Mouse (Mus musculus) kidney, embryonic 16.5 days (tissue): ENCODE measurements at regions not wholly inside any gene's neighbourhood (a gene's known extent, or its start where the extent isn't known, plus 50 kb on each side); places are given as distances from the start of the nearest gene placed in this dataset.

ENCODE experiments used
- ATAC-seq: fragments of 200-750 bp; cut with Nextera tagmentation; 2 replicates; pipeline ENCODE4 v1.8.0; 2017; ENCODE audit warnings: moderate TSS enrichment; ENCODE audit not compliant: low FRiP score, low TSS enrichment
- H3K27ac ChIP-seq: fragments of 300-500 bp; sonication (generic); 2 replicates; pipeline ENCODE4 v1.5.1; 2014; ENCODE audit warnings: low read length
- H3K27me3 ChIP-seq: fragments of 300-500 bp; sonication (generic); 2 replicates; pipeline ENCODE4 v1.6.1; 2014; ENCODE audit warnings: low read length, control low read depth, mixed read lengths; ENCODE audit not compliant: insufficient read depth
- H3K36me3 ChIP-seq: fragments of 300-500 bp; sonication (generic); 2 replicates; pipeline ENCODE4 v1.6.1; 2014; ENCODE audit warnings: low read length, control low read depth, mixed read lengths; ENCODE audit not compliant: insufficient read depth
- H3K4me1 ChIP-seq: fragments of 300-500 bp; sonication (generic); 2 replicates; pipeline ENCODE4 v1.6.1; 2014; ENCODE audit warnings: low read length, control low read depth, mixed read lengths; ENCODE audit not compliant: insufficient read depth
- H3K4me2 ChIP-seq: fragments of 300-500 bp; sonication (generic); replicated peaks from 2 replicates; pipeline ENCODE4 v1.6.1; 2014; ENCODE audit warnings: low read depth, low read length
- H3K4me3 ChIP-seq: fragments of 300-500 bp; sonication (generic); 2 replicates; pipeline ENCODE4 v1.5.1; 2014; ENCODE audit warnings: mild to moderate bottlenecking, low read length
- H3K9ac ChIP-seq: fragments of 300-500 bp; sonication (generic); replicated peaks from 2 replicates; pipeline ENCODE4 v1.6.1; 2014; ENCODE audit warnings: low read length
- H3K9me3 ChIP-seq: fragments of 300-500 bp; sonication (generic); 2 replicates; pipeline ENCODE4 v1.6.1; 2016; ENCODE audit warnings: low read length, control low read depth
- WGBS: fragments of 180-500 bp; shearing (Covaris S2); extraction: QIAGEN DNeasy Blood & Tissue Kit; methylation state at CpG from one replicate; pipeline ENCODE4 v1.1.7; 2014; 5-methylcytosine and 5-hydroxymethylcytosine counted together

DNA sequence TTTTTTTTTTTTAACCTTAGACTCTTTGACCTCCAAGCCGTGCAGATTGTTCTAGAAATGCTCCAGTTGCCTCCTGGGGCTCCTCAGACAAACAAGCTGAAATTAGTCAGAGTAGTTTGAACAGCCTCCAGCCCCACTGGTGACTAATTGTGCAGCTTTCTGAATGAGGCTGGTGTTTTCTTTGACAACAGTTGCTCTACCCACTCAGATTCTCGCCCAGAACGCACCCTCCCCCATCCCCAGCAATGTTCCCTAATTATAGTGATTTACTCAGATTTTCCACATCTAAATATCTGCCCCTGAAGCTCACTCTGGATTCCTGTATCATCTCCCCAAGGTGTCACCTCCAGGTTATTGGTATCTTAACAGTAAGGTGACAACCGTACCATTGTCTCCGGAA lies 76.4 kb upstream of the Rybp start:
- Histone ChIP-seq H3K4me1 (no peaks in the 10 kb centered on the region), H3K27me3 (no peaks in the 10 kb centered on the region), H3K4me2 (no peak overlapping the region), H3K9ac (no peak overlapping the region), H3K9me3 (no peaks in the 10 kb centered on the region), H3K27ac (no peak overlapping the region), H3K4me3 (no peak overlapping the region), H3K36me3 (no peaks in the 10 kb centered on the region)
- ATAC-seq = no peak
- WGBS = 58% methylated on average over 5 of the region's 5 CpGs

DNA sequence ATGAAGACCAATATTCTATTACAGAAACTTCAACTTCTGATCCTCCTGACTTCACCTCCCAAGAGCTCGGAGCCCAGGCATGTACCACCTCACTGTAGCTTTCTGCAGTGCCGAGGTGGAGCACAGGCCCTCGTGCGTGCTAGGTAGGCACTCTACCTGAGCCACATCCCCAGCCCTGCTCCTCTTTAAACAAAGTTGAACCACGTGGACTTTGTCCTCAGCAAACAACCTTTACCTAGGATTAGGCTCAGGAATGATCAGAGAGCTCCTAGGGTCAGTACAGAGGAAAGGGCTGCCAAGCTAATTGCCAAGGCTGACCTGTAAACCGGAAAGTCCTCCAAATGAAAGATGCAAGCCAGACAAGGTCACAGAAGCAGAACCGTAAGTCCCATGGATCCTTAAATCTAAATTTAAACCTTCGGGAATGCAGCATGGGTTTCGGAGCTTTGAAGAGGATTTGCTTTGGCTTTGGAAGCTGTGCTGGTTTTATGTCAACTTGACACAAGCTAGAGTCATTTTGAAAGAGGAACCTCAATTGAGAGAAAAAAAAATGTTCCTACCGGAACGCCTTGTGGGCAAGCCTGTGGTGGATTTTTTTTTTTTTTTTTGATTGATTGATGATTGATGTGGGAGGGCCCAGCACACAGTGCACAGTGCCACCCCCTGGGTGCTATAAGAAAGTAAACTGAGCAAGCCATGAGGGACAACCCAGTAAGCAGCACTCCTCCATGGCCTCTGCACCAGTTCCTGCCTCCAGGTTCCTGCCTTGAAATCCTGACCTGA lies 69.5 kb upstream of the Rybp start:
- no peaks in the 10 kb centered on the region for H3K9me3 ChIP-seq
- ATAC-seq = no peak

DNA sequence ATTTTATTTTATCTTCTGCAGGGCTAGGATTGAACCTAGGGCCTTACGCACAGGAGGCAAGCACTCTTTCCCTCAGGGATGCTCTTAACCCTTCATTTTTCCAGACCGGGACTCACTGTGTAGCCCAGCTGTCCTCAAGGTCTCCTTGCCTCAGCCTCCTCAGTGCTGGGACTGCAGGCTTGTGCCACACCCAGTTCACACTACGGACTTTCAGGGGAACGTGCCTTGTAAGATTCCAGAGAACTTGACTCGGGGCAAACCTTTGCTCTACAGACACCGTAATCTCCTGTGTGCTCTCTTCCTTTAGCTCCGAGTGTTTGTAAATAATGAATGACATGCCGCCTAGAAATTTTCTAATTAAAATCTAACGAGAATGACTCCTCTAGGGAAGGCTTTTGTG lies 68.6 kb upstream of the Rybp start:
- Histone ChIP-seq H3K27me3 (no peaks in the 10 kb centered on the region), H3K9me3 (no peaks in the 10 kb centered on the region), H3K27ac (no peak overlapping the region), H3K4me2 (no peak overlapping the region), H3K9ac (no peak overlapping the region), H3K4me1 (no peaks in the 10 kb centered on the region), H3K4me3 (no peak overlapping the region), H3K36me3 (no peaks in the 10 kb centered on the region)
- 82% methylated on average over 9 of the region's 9 CpGs for whole genome bisulfite sequencing
- no peak for ATAC-seq

More for the DNA sequence above, 69.5 kb upstream of the Rybp start:
- no peak overlapping the region for H3K9ac ChIP-seq
- H3K4me3 ChIP-seq = no peak overlapping the region
- H3K36me3 ChIP-seq = no peaks in the 10 kb centered on the region
- WGBS = 81% methylated on average over 11 of the region's 11 CpGs
- no peaks in the 10 kb centered on the region for H3K27me3 ChIP-seq
- H3K27ac ChIP-seq = no peak overlapping the region
- H3K4me1 ChIP-seq = no peaks in the 10 kb centered on the region
- H3K4me2 ChIP-seq = no peak overlapping the region

DNA sequence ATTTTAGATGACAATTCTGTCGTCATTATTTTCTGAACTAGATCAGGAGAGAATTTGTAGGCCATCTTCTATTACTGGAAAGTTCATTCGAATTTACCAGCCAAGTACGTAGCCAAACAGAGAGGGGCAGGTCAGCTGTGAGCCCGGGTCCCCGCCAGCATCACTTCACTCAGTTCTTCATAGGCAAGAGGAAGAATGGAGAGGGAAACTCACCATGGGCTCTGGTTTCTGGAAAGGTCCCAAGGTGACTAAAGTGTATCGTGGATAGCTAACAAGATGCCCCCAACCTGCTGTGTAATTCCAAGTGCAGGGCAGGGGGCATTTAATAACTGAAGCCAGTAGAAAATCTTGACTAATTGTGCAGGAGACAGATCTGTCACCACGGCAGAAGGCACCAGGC lies 60.2 kb upstream of the Rybp start:
- Histone ChIP-seq H3K9me3 (no peaks in the 10 kb centered on the region), H3K36me3 (no peaks in the 10 kb centered on the region), H3K4me3 (no peak overlapping the region), H3K27ac (no peak overlapping the region), H3K27me3 (no peaks in the 10 kb centered on the region), H3K9ac (no peak overlapping the region), H3K4me1 (no peaks in the 10 kb centered on the region), H3K4me2 (no peak overlapping the region)
- ATAC-seq = no peak
- 78% methylated on average over 7 of the region's 7 CpGs for WGBS

DNA sequence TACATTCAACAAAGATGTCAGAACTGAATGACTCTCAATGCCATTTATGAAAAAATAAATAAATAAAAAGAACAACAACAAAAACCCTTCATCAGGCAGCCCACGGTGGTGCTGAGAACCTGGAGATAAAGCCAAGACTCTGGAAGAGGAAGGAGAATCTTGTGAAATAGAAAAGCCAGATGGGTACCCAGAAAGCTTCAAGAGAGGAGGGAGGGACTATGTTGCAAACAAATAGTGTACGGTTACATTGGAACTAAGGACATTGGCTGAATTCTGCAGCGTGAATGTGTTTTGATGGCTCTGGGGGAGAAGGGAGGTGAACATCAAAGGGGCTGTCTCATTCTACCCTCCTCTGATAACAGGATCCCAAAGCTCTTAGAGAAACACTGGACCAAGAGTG lies 57.8 kb upstream of the Rybp start:
- WGBS = 77% methylated on average over 3 of the region's 3 CpGs
- Histone ChIP-seq H3K9me3 (no peaks in the 10 kb centered on the region), H3K4me3 (no peak overlapping the region), H3K36me3 (no peaks in the 10 kb centered on the region), H3K4me2 (no peak overlapping the region), H3K27ac (no peak overlapping the region), H3K4me1 (no peaks in the 10 kb centered on the region), H3K27me3 (peaks cover 3% of the 10 kb centered on the region; the same call in 1 of the 2 replicates), H3K9ac (no peak overlapping the region)
- no peak for ATAC-seq

DNA sequence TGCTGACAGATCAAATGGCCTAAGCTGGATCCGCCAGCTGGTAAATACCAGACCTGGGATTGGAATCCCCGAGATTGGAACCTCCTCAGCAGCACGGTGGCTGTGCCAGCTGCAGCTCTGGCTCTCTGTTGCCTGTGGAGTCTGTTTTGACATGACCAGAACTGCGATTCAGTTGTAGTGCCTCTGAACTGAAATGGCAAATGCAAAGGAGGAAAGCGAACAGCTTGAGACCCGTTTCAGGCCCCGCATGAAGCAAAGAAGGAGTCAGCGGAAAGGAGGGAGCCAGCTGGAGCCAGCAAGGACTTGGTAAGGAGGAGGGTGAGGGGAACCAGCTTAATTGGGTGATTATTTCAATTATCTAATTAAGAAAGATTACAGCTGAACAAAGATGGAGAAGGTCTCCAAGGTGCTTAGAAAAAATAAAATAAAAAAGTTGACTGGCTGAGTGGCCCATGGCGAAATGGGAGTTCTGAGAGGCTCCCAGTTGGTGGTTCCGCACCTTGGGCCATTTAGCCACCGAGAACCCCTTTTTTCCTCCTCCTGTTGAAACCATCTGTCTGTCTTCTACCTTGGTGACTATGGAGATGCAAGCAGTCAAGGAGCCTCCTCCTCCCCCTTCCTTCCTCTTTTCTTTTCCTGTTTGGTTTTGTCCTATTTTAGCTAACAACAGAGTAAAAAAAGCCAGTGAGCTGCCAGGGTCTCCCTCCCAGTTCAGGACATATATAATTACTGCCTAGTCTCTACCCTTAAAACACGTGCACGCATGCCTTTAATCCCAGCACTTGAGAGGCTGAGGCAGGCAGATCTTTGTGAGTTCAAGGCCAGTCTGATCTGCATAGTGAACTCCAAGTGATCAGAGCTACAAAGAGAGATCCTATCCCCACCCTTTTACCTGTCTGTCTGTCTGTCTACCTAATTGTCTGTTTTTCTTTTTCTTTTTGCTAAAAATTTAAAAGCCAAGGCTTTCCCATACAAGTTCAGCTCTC lies 54.3 kb upstream of the Rybp start:
- H3K9me3 ChIP-seq = no peaks in the 10 kb centered on the region
- ATAC-seq = no peak
- H3K36me3 ChIP-seq = no peaks in the 10 kb centered on the region
- no peak overlapping the region for H3K4me2 ChIP-seq
- 74% methylated on average over 13 of the region's 13 CpGs for WGBS
- H3K27ac ChIP-seq = no peak overlapping the region
- peaks cover 5% of the 10 kb centered on the region for H3K4me1 ChIP-seq
- H3K9ac ChIP-seq = no peak overlapping the region
- no peak overlapping the region for H3K4me3 ChIP-seq
- peaks cover 12% of the 10 kb centered on the region for H3K27me3 ChIP-seq

GRCm38 (mm10) chr6:100338291-100338690 lies 51.0 kb upstream of the Rybp start:
- peaks cover 12% of the 10 kb centered on the region for H3K27me3 ChIP-seq
- H3K27ac ChIP-seq = no peak overlapping the region
- ATAC-seq = no peak
- no peaks in the 10 kb centered on the region for H3K36me3 ChIP-seq
- H3K9ac ChIP-seq = no peak overlapping the region
- H3K4me3 ChIP-seq = no peak overlapping the region
- H3K9me3 ChIP-seq = no peaks in the 10 kb centered on the region
- H3K4me1 ChIP-seq = peaks cover 19% of the 10 kb centered on the region
- 78% methylated on average over 4 of the region's 4 CpGs for WGBS
- H3K4me2 ChIP-seq = no peak overlapping the region
